In the genomic region with DNA sequence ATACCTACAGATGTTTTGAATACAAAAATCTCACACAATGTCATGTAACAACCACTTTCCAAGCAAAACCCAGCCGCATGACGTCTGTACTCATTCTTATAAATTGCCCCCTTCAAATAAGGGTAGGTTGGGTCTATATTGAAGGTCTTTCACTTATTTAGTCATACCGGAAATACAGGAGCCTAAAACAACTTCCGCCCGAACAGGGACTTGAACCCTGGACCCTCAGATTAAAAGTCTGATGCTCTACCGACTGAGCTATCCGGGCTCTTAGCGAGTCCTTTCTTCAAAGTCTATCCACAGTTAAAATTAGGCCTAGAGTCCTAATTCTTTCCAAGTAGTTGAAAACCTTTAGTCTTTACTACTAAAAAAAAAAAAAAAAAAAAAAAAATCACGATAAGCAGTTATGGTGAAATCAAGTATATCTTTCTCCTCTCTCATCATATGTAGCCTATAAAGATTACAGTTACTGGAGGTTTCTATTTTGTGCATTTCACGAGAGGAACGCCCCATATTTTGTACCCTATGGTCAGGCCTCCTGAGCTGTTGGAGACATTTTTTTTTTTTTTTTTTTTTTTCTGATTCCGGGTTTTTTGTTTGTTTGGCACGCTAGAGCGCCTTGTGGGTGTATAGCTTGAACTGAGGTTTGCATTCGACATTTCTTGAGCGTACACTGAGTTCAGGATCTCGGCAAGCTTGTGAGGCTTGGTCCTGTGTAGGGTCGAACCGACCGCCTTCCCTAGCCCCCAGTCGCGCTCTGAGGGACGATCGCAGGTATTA, we compare ENCODE assay signal across 8 mouse cellular contexts. TPM values are rescaled to one million over a fixed set of nuclear protein-coding genes. Genes with fewer than 3 reads are reported as not detected.
DNase-seq lines count a peak whose midpoint lies in the region; ATAC-seq lines count a peak whose summit lies in the region.

No protein-coding gene starts in this region.

- DNase-seq in urinary bladder, adult 2 months (ENCODE audit: low spot score): peak; percentile 44
- DNase-seq in urinary bladder, postnatal 10 days (ENCODE audit: low spot score): no peak
- DNase-seq in embryo, embryonic 10.5 days (ENCODE audit: low spot score): peak; percentile 97
- peak; percentile 84 to 91 for DNase-seq in heart, adult 18-20 months
- DNase-seq in kidney, adult 11 months: peak; percentile 60
- DNase-seq in midbrain, embryonic 14.5 days: peak; percentile 88
- peak; percentile 32 to 57 for DNase-seq in spleen, postnatal 14 days (ENCODE audit: low spot score in 2 of 2)

- peak overlapping the region; percentile 78 for H3K9ac ChIP-seq in limb, embryonic 12.5 days (replicated peaks)
- H3K9ac ChIP-seq in midbrain, embryonic 14.5 days (replicated peaks; ENCODE audit: low read length): peak overlapping the region; percentile 80

- no peaks in the 10 kb centered on the region for H3K36me3 ChIP-seq in limb, embryonic 12.5 days
- no peaks in the 10 kb centered on the region for H3K36me3 ChIP-seq in midbrain, embryonic 14.5 days (ENCODE audit: control insufficient read depth, insufficient read depth, low read length)

- peak overlapping the region; percentile 61 for H3K4me3 ChIP-seq in limb, embryonic 12.5 days (replicated peaks)
- peak overlapping the region; percentile 51 for H3K4me3 ChIP-seq in midbrain, embryonic 14.5 days (replicated peaks; ENCODE audit: low read depth, low read length)

- no peaks in the 10 kb centered on the region for H3K27me3 ChIP-seq in limb, embryonic 12.5 days
- no peaks in the 10 kb centered on the region for H3K27me3 ChIP-seq in midbrain, embryonic 14.5 days (ENCODE audit: control insufficient read depth, insufficient read depth, low read length)

- no peak for ATAC-seq in limb, embryonic 12.5 days (ENCODE audit: insufficient number of reproducible peaks, insufficient read depth, low FRiP score, low TSS enrichment, low read depth)
- ATAC-seq in midbrain, embryonic 14.5 days (ENCODE audit: low FRiP score, low TSS enrichment): 0 out of 2 replicates have a peak, but pooled peaks have one; percentile 9

- H3K4me1 ChIP-seq in limb, embryonic 12.5 days (replicated peaks): 0 out of 2 replicates have a peak, but pooled peaks cover 11% of the 10 kb centered on the region
- H3K4me1 ChIP-seq in midbrain, embryonic 14.5 days (ENCODE audit: control insufficient read depth, insufficient read depth, low read length): peaks cover 9% of the 10 kb centered on the region

- peak overlapping the region; percentile 63 for H3K4me2 ChIP-seq in limb, embryonic 12.5 days
- peak overlapping the region; percentile 59 for H3K4me2 ChIP-seq in midbrain, embryonic 14.5 days (ENCODE audit: low read length)

- H3K27ac ChIP-seq in limb, embryonic 12.5 days: peak overlapping the region; percentile 88
- H3K27ac ChIP-seq in midbrain, embryonic 14.5 days (replicated peaks; ENCODE audit: low read depth, low read length): peak overlapping the region; percentile 90

- H3K9me3 ChIP-seq in limb, embryonic 12.5 days: no peaks in the 10 kb centered on the region
- no peaks in the 10 kb centered on the region for H3K9me3 ChIP-seq in midbrain, embryonic 14.5 days (ENCODE audit: control insufficient read depth, low read length)

- WGBS in limb, embryonic 12.5 days: 1% methylated on average over 24 of the region's 24 CpGs
- WGBS in midbrain, embryonic 14.5 days: 1% methylated on average over 24 of the region's 24 CpGs

RNA-seq across cellular contexts. Expression of a gene that starts 31.4 kb away (rescaled TPM):
- not detected in 2 replicates for polyA plus RNA-seq in urinary bladder, adult 2 months (2012; rRNA removed)
- not detected for total RNA-seq in heart, adult 18-20 months (2021)
- 0.04 TPM in 1 of 2 replicates, not detected in the other for polyA plus RNA-seq in limb, embryonic 12.5 days (2016; fragmentation: Nextera tagmentation; extraction: Ambion mirVana)
- polyA plus RNA-seq in midbrain, embryonic 14.5 days (2014; fragmentation: Nextera tagmentation; extraction: Ambion mirVana): not detected in 2 replicates

RNA-seq across cellular contexts. Expression of a gene that starts 44.0 kb away (rescaled TPM):
- polyA plus RNA-seq in urinary bladder, adult 2 months (2012; rRNA removed): 33.2 and 35.0 TPM in 2 replicates
- total RNA-seq in heart, adult 18-20 months (2021): 10 to 100 TPM; 97.2 to 99.2 TPM
- 4.9 and 5.1 TPM in 2 replicates for polyA plus RNA-seq in limb, embryonic 12.5 days (2016; fragmentation: Nextera tagmentation; extraction: Ambion mirVana)
- polyA plus RNA-seq in midbrain, embryonic 14.5 days (2014; fragmentation: Nextera tagmentation; extraction: Ambion mirVana): 6.7 and 8.0 TPM in 2 replicates

RNA-seq across cellular contexts. Expression of a gene that starts 52.8 kb away (rescaled TPM):
- polyA plus RNA-seq in urinary bladder, adult 2 months (2012; rRNA removed): not detected in 2 replicates
- not detected for total RNA-seq in heart, adult 18-20 months (2021)
- polyA plus RNA-seq in limb, embryonic 12.5 days (2016; fragmentation: Nextera tagmentation; extraction: Ambion mirVana): not detected in 2 replicates
- polyA plus RNA-seq in midbrain, embryonic 14.5 days (2014; fragmentation: Nextera tagmentation; extraction: Ambion mirVana): not detected in 2 replicates
